Mouse (Mus musculus) testis, adult 2 months (tissue): Measurements from ENCODE around the gene Fam166a. TPM values are rescaled to one million over a fixed set of nuclear protein-coding genes. Genes with fewer than 3 reads are reported as not detected.
A peak's percentile ranks its signal among the peaks of the same experiment; 100 is the strongest.

Source experiments
- H3K27ac ChIP-seq: fragments of 200-500 bp; 2 replicates; pipeline ENCODE4 v1.5.1; 2012; ENCODE audit warnings: low read depth, low read length; ENCODE audit not compliant: control insufficient read depth, insufficient read depth
- H3K27me3 ChIP-seq: fragments of 200-500 bp; 2 replicates; pipeline ENCODE4 v1.6.1; 2012; ENCODE audit warnings: mild to moderate bottlenecking, low read length, moderate library complexity; ENCODE audit not compliant: control insufficient read depth, insufficient read depth
- H3K36me3 ChIP-seq: fragments of 200-500 bp; 2 replicates; pipeline ENCODE4 v1.6.1; 2012; ENCODE audit warnings: mild to moderate bottlenecking, low read length; ENCODE audit not compliant: control insufficient read depth, insufficient read depth
- H3K4me1 ChIP-seq: fragments of 200-500 bp; 2 replicates; pipeline ENCODE4 v1.6.1; 2012; ENCODE audit warnings: low read length; ENCODE audit not compliant: control insufficient read depth, insufficient read depth
- H3K4me3 ChIP-seq: fragments of 200-500 bp; 2 replicates; pipeline ENCODE4 v1.5.1; 2012; ENCODE audit warnings: low read depth, mild to moderate bottlenecking, low read length, moderate library complexity, mixed read lengths; ENCODE audit not compliant: control insufficient read depth
- CTCF ChIP-seq: fragments of 200-500 bp; IDR thresholded peaks from 2 replicates; pipeline ENCODE4 v1.5.1; 2012; ENCODE audit warnings: low read depth, mild to moderate bottlenecking, inconsistent platforms, low read length, moderate library complexity; ENCODE audit not compliant: control insufficient read depth, insufficient read depth, insufficient replicate concordance
- POLR2A ChIP-seq: fragments of 200-500 bp; IDR thresholded peaks from 2 replicates; pipeline ENCODE4 v1.6.1; 2012; ENCODE audit warnings: low read depth, mild to moderate bottlenecking, inconsistent platforms, low read length, moderate library complexity; ENCODE audit not compliant: control insufficient read depth
- polyA plus RNA-seq: library from polyadenylated mRNA; depleted of rRNA; stranded (reverse); fragments of >200 nt; gene quantifications from 2 replicates; pipeline ENCODE4 v1.2.3, GENCODE M21; 2012

Fam166a gene
- polyA plus RNA-seq, 1 experiment = 576 TPM

- H3K27ac ChIP-seq = peak overlapping the region; percentile 70; the same call in 1 of the 2 replicates
- H3K4me3 ChIP-seq = peak overlapping the region; percentile 66
- no peak for TF ChIP-seq POLR2A
- TF ChIP-seq CTCF = no peak
- H3K4me1 ChIP-seq = peaks cover 4% of the 10 kb centered on the region; the same call in 1 of the 2 replicates
- no peaks in the 10 kb centered on the region for H3K27me3 ChIP-seq
- H3K36me3 ChIP-seq = no peaks in the 10 kb centered on the region
These were observed 23.1 kb upstream of the Fam166a start for GRCm38 (mm10) chr2:25195211-25196156.

GRCm38 (mm10) chr2:25196172-25196954, 22.2 kb upstream of the Fam166a start, which contains the start of gene Tor4a:
Gene Tor4a, minus strand, starts transcription at chr2:25196886.
- Histone ChIP-seq H3K27ac (peak within 1 kb of the TSS; percentile 70), H3K27me3 (no peaks in the 10 kb centered on the region), H3K36me3 (peaks cover 1% of the 10 kb centered on the region; the same call in 1 of the 2 replicates), H3K4me1 (peaks cover 4% of the 10 kb centered on the region; the same call in 1 of the 2 replicates), H3K4me3 (peak within 1 kb of the TSS; percentile 66)
- TF ChIP-seq POLR2A = no peak
- TF ChIP-seq CTCF = no peak

GRCm38 (mm10) chr2:25197191-25197590, 21.4 kb upstream of the Fam166a start:
- Histone ChIP-seq H3K36me3 (peaks cover 1% of the 10 kb centered on the region; the same call in 1 of the 2 replicates), H3K27ac (peak overlapping the region; percentile 70), H3K4me1 (peaks cover 4% of the 10 kb centered on the region; the same call in 1 of the 2 replicates), H3K27me3 (no peaks in the 10 kb centered on the region), H3K4me3 (no peak overlapping the region)
- TF ChIP-seq POLR2A = no peak

GRCm38 (mm10) chr2:25197946-25198345, 20.6 kb upstream of the Fam166a start:
- Histone ChIP-seq H3K4me1 (peaks cover 4% of the 10 kb centered on the region; the same call in 1 of the 2 replicates), H3K27me3 (no peaks in the 10 kb centered on the region), H3K36me3 (peaks cover 1% of the 10 kb centered on the region), H3K27ac (no peak overlapping the region), H3K4me3 (no peak overlapping the region)
- no peak for TF ChIP-seq CTCF
- TF ChIP-seq POLR2A = no peak

GRCm38 (mm10) chr2:25200631-25201030, 17.9 kb upstream of the Fam166a start:
- Histone ChIP-seq H3K4me1 (no peaks in the 10 kb centered on the region; the same call in 1 of the 2 replicates), H3K27ac (no peak overlapping the region), H3K27me3 (no peaks in the 10 kb centered on the region), H3K4me3 (no peak overlapping the region), H3K36me3 (peaks cover 1% of the 10 kb centered on the region)
- no peak for TF ChIP-seq CTCF
- TF ChIP-seq POLR2A = no peak

- Histone ChIP-seq H3K27ac (no peak overlapping the region), H3K36me3 (peaks cover 1% of the 10 kb centered on the region), H3K4me3 (no peak overlapping the region), H3K4me1 (no peaks in the 10 kb centered on the region), H3K27me3 (no peaks in the 10 kb centered on the region)
- TF ChIP-seq POLR2A = no peak
- no peak for TF ChIP-seq CTCF
These were observed 14.8 kb upstream of the Fam166a start for GRCm38 (mm10) chr2:25203631-25204214.

GRCm38 (mm10) chr2:25207593-25207992, 11.0 kb upstream of the Fam166a start:
- no peak overlapping the region for H3K27ac ChIP-seq
- H3K36me3 ChIP-seq = no peaks in the 10 kb centered on the region; the same call in 1 of the 2 replicates
- no peak overlapping the region for H3K4me3 ChIP-seq
- H3K27me3 ChIP-seq = no peaks in the 10 kb centered on the region
- TF ChIP-seq CTCF (no peak), POLR2A (no peak)
- H3K4me1 ChIP-seq = peaks cover 2% of the 10 kb centered on the region; the same call in 1 of the 2 replicates
